Mouse (Mus musculus): ENCODE measurements at regions not wholly inside any gene's neighbourhood (a gene's known extent, or its start where the extent isn't known, plus 50 kb on each side); places are given as distances from the start of the nearest gene placed in this dataset.

DNA sequence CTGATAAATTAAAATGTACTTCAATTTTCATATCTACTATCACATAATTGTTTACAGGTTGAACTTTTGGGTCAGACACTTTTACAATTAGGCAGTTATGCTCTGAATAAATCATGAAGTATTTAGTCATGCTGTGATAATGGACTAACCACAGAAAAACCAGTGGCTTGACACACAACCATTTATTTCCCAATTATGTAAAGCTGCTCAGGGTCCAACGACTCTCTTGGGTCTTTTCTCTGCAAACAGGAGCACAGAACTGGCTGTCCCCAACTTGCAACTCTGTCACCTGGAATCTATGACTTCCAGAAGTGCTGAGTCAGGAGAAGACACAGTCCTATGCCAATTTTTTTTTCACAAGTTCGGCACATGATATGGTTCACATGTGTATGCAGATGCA is 214.8 kb downstream of the Kcnj2 start:
- Histone ChIP-seq H3K9ac (no peak overlapping the region), H3K4me3 (replicated peaks) (no peak overlapping the region), H3K4me2 (no peak overlapping the region), H3K27ac (replicated peaks) (no peak overlapping the region), H3K4me1 (replicated peaks) (no peaks in the 10 kb centered on the region), H3K27me3 (no peaks in the 10 kb centered on the region), H3K36me3 (replicated peaks) (no peaks in the 10 kb centered on the region), H3K9me3 (replicated peaks) (no peaks in the 10 kb centered on the region)
- WGBS (ENCODE audit: insufficient replicate concordance): 32% methylated on average over 2 of the region's 2 CpGs
- ATAC-seq (ENCODE audit: insufficient read depth): no peak

DNA sequence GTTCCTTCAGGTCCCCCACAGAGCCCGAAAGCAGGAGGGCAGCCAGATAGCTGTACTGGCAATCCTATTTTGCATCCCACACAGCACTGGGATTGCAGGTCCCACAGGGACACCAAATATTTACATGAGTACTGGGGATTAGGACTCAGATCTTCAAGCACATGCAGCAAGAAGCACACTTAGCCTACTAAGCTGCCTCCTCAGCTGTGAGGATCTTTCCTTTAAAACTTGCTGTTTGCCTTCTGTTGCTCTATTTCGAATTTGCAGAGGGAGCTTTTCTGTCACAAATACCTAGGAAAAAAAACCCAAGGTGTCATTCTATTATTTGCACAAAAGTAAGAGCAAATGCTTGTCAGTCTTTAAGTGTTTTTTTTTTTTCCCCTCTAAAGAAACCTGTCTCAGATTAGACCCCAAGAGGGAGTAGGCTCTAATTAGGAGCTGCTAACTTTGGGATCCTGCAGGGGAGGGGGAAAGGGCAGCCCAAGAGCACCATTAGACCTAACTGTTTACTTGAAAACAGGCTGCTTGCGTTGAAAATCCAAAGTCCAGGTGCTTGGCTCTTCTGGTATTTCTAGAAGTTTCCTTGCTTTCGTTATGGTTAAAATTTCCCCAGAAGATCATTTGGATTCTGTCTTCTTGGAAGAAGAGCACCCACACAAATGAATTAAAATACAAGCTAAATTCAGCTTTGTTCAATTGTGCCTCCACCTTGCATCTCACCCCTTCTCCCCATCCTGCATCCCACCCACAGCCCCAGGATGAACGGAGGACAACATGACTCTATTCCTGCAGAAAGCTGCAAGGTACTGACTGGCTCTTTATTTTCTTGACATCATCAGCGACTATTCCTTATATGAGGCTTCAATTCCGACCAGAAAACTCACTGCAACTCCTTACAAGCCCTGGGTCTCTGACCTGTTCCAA is 215.5 kb downstream of the Kcnj2 start:
- 35% methylated on average over 7 of the region's 7 CpGs for WGBS (ENCODE audit: insufficient replicate concordance)
- Histone ChIP-seq H3K36me3 (replicated peaks) (no peaks in the 10 kb centered on the region), H3K27me3 (no peaks in the 10 kb centered on the region), H3K9me3 (replicated peaks) (no peaks in the 10 kb centered on the region), H3K27ac (replicated peaks) (no peak overlapping the region), H3K4me1 (replicated peaks) (no peaks in the 10 kb centered on the region), H3K4me3 (replicated peaks) (no peak overlapping the region), H3K4me2 (no peak overlapping the region), H3K9ac (no peak overlapping the region)
- ATAC-seq (ENCODE audit: insufficient read depth): no peak

DNA sequence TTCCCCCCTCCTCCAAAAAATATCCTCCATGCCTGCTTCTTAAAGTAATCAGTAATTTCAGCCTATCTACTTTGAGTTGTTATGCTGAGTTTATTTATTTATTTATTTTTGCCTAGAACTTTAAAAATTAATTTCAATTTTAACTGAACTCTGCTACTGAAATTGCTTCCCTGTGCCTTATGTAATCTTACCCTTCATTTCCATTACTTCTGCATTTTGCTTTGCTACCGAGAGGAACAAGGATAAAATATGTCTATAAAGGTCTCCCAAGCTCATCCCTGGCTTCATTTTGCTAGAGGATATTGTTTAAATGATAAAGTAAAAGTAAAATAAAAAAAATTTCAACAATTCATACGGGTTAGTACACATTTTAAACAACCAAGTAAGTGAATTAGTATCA is 216.3 kb downstream of the Kcnj2 start:
- Histone ChIP-seq H3K4me1 (replicated peaks) (no peaks in the 10 kb centered on the region), H3K27ac (replicated peaks) (no peak overlapping the region), H3K4me2 (no peak overlapping the region), H3K9me3 (replicated peaks) (no peaks in the 10 kb centered on the region), H3K36me3 (replicated peaks) (no peaks in the 10 kb centered on the region), H3K4me3 (replicated peaks) (no peak overlapping the region), H3K27me3 (no peaks in the 10 kb centered on the region), H3K9ac (no peak overlapping the region)
- WGBS (ENCODE audit: insufficient replicate concordance): 28% methylated on average over 2 of the region's 2 CpGs
- ATAC-seq (ENCODE audit: insufficient read depth): no peak

DNA sequence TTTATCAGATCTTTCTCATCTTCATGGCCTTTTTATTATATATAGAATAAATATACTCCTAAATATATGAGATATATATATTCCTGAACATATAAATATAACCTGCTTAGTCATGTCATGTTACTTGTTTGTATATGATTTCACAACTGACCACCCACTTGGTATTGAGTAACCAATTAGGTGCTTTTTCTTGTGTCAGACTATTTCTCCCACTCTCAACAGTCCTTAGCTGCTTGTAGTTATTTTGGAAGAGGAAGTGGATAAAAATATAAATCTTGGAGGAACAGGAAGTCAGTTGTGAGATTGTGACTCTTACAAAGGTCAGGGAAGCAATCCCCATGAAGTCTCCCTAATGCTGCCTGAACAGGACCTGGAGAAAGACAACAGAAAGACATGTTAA is 224.6 kb downstream of the Kcnj2 start:
- Histone ChIP-seq H3K9me3 (replicated peaks) (no peaks in the 10 kb centered on the region), H3K4me1 (replicated peaks) (no peaks in the 10 kb centered on the region), H3K27me3 (no peaks in the 10 kb centered on the region), H3K27ac (replicated peaks) (no peak overlapping the region), H3K4me2 (no peak overlapping the region), H3K36me3 (replicated peaks) (no peaks in the 10 kb centered on the region), H3K9ac (no peak overlapping the region), H3K4me3 (replicated peaks) (no peak overlapping the region)
- no peak for ATAC-seq (ENCODE audit: insufficient read depth)

DNA sequence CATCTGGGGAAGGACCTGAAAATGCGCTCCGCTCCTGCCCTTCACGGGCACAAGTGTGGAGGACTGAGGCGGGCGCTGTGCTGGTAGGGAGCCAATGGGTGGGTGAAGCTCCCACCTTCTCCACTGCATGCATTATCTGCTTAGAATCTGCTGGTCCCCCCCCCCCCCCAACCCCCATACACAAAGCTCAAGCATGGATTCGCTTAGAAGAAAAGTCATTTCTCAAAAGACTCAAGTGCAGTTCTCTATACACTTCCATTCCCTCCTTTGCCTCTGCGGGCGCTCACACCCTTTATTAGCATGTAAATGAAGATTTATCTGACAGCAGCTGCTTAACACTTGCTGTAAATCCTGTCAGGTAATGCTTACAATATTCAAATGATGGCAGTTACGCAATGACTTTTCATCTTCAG is 230.4 kb downstream of the Kcnj2 start:
- no peaks in the 10 kb centered on the region for H3K4me1 ChIP-seq (replicated peaks)
- no peak overlapping the region for H3K9ac ChIP-seq
- H3K27me3 ChIP-seq: no peaks in the 10 kb centered on the region
- WGBS (ENCODE audit: insufficient replicate concordance): 41% methylated on average over 9 of the region's 9 CpGs
- no peaks in the 10 kb centered on the region for H3K9me3 ChIP-seq (replicated peaks)
- H3K4me2 ChIP-seq: no peak overlapping the region
- no peak for ATAC-seq (ENCODE audit: insufficient read depth)
- H3K27ac ChIP-seq (replicated peaks): no peak overlapping the region
- H3K4me3 ChIP-seq (replicated peaks): no peak overlapping the region
- no peaks in the 10 kb centered on the region for H3K36me3 ChIP-seq (replicated peaks)

DNA sequence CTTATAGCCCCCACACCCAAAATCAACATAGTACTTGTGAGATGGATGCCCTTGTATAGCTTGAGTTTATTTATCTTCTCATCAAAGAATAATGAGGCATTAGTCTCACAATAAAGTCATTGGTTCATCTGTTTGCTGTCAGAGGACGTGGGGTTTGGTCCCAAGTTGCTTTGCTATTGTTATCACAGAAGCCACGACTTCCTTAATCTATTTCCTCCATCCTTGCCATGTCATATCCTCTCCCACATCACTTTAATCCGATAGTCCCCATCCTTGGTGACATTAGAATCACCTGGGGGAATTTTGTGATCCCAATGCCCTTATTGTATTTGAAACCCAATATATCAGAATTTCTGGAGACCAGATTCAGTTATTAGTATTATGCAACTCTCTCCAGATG is 246.8 kb downstream of the Kcnj2 start:
- Histone ChIP-seq H3K4me3 (replicated peaks) (no peak overlapping the region), H3K9ac (no peak overlapping the region), H3K27ac (replicated peaks) (no peak overlapping the region), H3K4me1 (replicated peaks) (no peaks in the 10 kb centered on the region), H3K36me3 (replicated peaks) (no peaks in the 10 kb centered on the region), H3K9me3 (replicated peaks) (no peaks in the 10 kb centered on the region), H3K4me2 (no peak overlapping the region), H3K27me3 (no peaks in the 10 kb centered on the region)
- ATAC-seq (ENCODE audit: insufficient read depth): no peak
- 18% methylated on average over 3 of the region's 3 CpGs for WGBS (ENCODE audit: insufficient replicate concordance)

DNA sequence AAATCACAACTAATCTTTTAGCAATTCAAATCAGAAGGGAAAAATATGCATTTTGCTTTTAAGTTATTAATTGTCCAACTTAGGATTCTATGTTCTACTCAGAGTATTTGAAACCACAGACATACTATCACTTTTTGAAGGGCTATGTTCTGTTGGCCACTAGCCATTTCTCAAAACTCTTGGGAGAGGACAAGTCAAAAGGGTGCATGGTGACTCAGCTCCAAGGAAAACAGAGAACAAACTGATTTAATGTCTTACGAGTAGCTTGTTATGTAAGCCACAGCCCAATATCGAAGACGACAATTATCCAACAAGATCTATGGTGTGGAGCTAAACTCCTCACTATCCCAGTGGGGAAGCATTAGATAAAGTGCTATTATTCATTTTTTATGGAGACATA is 247.6 kb downstream of the Kcnj2 start:
- 61% methylated on average over 3 of the region's 3 CpGs for WGBS (ENCODE audit: insufficient replicate concordance)
- Histone ChIP-seq H3K4me3 (replicated peaks) (no peak overlapping the region), H3K36me3 (replicated peaks) (no peaks in the 10 kb centered on the region)

DNA sequence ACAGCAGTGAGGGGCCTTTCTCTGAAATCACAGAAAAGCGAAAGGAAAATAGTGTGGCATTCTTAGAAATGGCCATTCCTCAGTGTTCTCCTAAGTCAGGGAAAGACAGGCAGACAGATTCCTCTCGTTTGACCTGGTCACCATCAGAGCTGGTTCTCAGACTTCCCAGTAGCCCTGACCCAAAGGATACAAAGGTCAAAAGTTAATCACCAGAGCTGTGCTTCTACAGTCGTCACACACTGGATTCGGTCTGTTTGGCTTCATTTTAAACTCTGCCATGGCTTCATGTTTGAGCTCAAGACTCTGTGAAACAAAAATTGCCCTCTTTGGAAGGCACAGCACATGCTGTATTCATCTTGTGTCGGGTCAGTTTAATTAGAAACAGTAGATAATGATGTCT is 255.6 kb downstream of the Kcnj2 start:
- 50% methylated on average over 5 of the region's 5 CpGs for WGBS (ENCODE audit: insufficient replicate concordance)
- Histone ChIP-seq H3K36me3 (replicated peaks) (no peaks in the 10 kb centered on the region), H3K27ac (replicated peaks) (no peak overlapping the region), H3K9ac (no peak overlapping the region), H3K4me2 (no peak overlapping the region), H3K9me3 (replicated peaks) (no peaks in the 10 kb centered on the region), H3K27me3 (no peaks in the 10 kb centered on the region), H3K4me3 (replicated peaks) (no peak overlapping the region), H3K4me1 (replicated peaks) (no peaks in the 10 kb centered on the region)
- no peak for ATAC-seq (ENCODE audit: insufficient read depth)

More for the DNA sequence above, 247.6 kb downstream of the Kcnj2 start:
- no peak overlapping the region for H3K4me2 ChIP-seq
- H3K9me3 ChIP-seq (replicated peaks): no peaks in the 10 kb centered on the region
- no peak overlapping the region for H3K9ac ChIP-seq
- ATAC-seq (ENCODE audit: insufficient read depth): no peak
- no peaks in the 10 kb centered on the region for H3K27me3 ChIP-seq
- H3K27ac ChIP-seq (replicated peaks): no peak overlapping the region
- no peaks in the 10 kb centered on the region for H3K4me1 ChIP-seq (replicated peaks)

DNA sequence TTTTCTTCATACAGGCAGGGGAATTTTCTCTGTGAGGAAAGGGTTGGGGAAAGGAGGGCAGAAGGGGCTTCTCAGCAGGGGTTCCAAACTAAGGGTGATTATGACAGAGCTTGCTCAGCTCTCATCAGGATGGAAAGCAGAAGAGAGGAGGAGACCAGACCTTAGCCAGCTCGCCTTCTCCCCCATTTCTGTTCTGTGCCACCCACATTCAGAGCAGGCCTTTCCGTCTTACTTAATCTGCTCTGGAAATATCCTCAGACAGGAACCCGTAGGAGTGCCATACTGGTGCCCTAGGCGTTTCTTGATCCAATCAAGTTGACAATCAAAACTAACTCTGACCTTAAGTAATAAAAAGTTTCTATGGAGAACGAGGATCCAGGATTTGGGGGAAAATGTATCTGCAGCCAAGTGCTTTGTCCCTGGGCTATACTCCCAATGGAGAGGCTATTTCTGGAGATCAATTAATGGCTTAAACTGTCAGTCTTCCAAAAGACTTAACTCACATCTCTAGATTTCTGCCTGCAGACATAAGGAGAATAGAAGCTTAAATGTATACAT is 258.6 kb downstream of the Kcnj2 start:
- Histone ChIP-seq H3K27ac (replicated peaks) (no peak overlapping the region), H3K4me1 (replicated peaks) (no peaks in the 10 kb centered on the region), H3K4me3 (replicated peaks) (no peak overlapping the region), H3K9ac (no peak overlapping the region), H3K4me2 (no peak overlapping the region), H3K36me3 (replicated peaks) (no peaks in the 10 kb centered on the region), H3K9me3 (replicated peaks) (no peaks in the 10 kb centered on the region), H3K27me3 (no peaks in the 10 kb centered on the region)
- no peak for ATAC-seq (ENCODE audit: insufficient read depth)
- 50% methylated on average over 5 of the region's 5 CpGs for whole genome bisulfite sequencing (ENCODE audit: insufficient replicate concordance)

DNA sequence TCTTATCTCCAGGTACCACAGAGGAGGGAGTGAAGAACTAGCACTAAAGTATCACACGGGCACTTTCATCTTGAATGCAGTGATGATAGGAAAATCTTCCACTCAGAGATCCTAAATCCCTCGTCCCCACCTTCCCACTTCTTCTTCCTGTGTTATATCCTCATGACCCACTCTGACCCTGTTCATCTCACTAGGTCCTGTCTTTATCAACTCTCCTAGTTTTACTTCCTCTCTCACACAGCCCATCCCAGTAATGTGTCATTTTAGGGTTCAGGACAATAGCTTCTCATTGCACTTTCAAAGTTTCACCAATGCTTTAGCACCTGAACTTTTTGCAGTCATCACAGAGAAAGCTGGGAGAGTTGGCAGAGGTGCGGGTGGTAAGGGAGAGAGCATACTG is 261.0 kb downstream of the Kcnj2 start:
- WGBS (ENCODE audit: insufficient replicate concordance): 38% methylated on average over 3 of the region's 3 CpGs
- no peak overlapping the region for H3K4me3 ChIP-seq (replicated peaks)
- ATAC-seq (ENCODE audit: insufficient read depth): no peak

DNA sequence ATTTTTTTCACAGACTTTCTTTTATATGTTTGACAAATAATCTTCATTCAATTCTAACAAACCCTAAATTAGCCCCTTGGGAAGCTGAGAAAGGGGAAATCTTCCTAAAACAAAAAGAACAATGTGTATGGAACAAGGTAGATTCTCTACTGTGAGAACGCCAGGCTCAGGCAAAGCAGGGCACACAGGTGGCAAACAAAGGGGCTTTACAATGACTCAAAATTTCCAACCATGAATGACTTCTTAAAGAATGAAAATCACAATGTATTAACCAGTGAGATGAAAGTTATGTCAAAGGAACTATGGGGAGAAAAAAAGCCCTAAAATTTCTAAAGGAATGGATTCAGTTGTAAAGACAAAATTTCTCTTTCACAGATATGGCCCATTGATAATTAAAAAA is 262.3 kb downstream of the Kcnj2 start:
- no peak for ATAC-seq (ENCODE audit: insufficient read depth)
- Histone ChIP-seq H3K9ac (no peak overlapping the region), H3K4me3 (replicated peaks) (no peak overlapping the region), H3K27ac (replicated peaks) (no peak overlapping the region), H3K9me3 (replicated peaks) (no peaks in the 10 kb centered on the region), H3K27me3 (no peaks in the 10 kb centered on the region), H3K4me1 (replicated peaks) (no peaks in the 10 kb centered on the region), H3K4me2 (no peak overlapping the region), H3K36me3 (replicated peaks) (no peaks in the 10 kb centered on the region)
- 46% methylated on average over 1 of the region's 1 CpGs for WGBS (ENCODE audit: insufficient replicate concordance)

More for the DNA sequence above, 261.0 kb downstream of the Kcnj2 start:
- no peaks in the 10 kb centered on the region for H3K27me3 ChIP-seq
- no peaks in the 10 kb centered on the region for H3K36me3 ChIP-seq (replicated peaks)
- no peak overlapping the region for H3K4me2 ChIP-seq
- no peaks in the 10 kb centered on the region for H3K4me1 ChIP-seq (replicated peaks)
- H3K9ac ChIP-seq: no peak overlapping the region
- no peak overlapping the region for H3K27ac ChIP-seq (replicated peaks)
- H3K9me3 ChIP-seq (replicated peaks): no peaks in the 10 kb centered on the region

DNA sequence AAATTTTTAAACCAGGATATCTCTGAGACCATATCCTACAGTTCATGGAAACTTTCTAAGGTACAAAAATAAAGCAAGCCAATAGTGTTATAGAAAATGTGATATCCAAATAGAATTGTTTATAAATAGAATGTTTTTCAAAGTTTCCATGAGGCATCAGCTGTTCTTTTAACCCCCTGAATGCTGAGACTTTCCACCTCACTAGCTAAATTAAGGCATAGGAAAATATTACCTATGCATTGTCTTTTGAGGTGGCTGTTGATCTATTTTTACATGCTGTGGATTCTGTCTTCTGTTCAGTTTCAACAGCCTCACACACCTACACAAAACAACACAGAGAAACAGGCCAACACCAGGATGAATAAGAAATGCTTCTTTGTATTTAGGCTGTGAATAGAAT is 265.6 kb downstream of the Kcnj2 start:
- Histone ChIP-seq H3K27me3 (no peaks in the 10 kb centered on the region), H3K9ac (no peak overlapping the region), H3K36me3 (replicated peaks) (no peaks in the 10 kb centered on the region), H3K27ac (replicated peaks) (no peak overlapping the region), H3K4me1 (replicated peaks) (no peaks in the 10 kb centered on the region), H3K9me3 (replicated peaks) (no peaks in the 10 kb centered on the region), H3K4me2 (no peak overlapping the region), H3K4me3 (replicated peaks) (no peak overlapping the region)
- no peak for ATAC-seq (ENCODE audit: insufficient read depth)
